Mouse (Mus musculus) layer of hippocampus, postnatal 14 days (tissue): ENCODE measurements at regions not wholly inside any gene's neighbourhood (a gene's known extent, or its start where the extent isn't known, plus 50 kb on each side); places are given as distances from the start of the nearest gene placed in this dataset.

Experiments
- DNase-seq, 2 experiments: peaks; one replicate each; pipeline ENCODE4 v3.0.0; 2021 to 2022; ENCODE audit warnings: low spot score in 2 of 2, mixed read lengths in 1 of 2

GRCm38 (mm10) chr12:77137291-77137830, 100.6 kb upstream of the Fut8 start:
- no peak for DNase-seq

- DNase-seq = no peak
Measured at GRCm38 (mm10) chr12:77135661-77136060, 102.3 kb upstream of the Fut8 start.

- no peak for DNase-seq
Measured at GRCm38 (mm10) chr12:77135067-77135466, 102.9 kb upstream of the Fut8 start.

- DNase-seq = no peak
Measured at GRCm38 (mm10) chr12:77134306-77135010, 103.5 kb upstream of the Fut8 start.

GRCm38 (mm10) chr12:77133465-77134305, 104.2 kb upstream of the Fut8 start:
- DNase-seq = no peak

- no peak for DNase-seq
Measured at GRCm38 (mm10) chr12:77131328-77131727, 106.6 kb upstream of the Fut8 start.

- no peak for DNase-seq
Measured at GRCm38 (mm10) chr12:77130526-77130925, 107.4 kb upstream of the Fut8 start.

GRCm38 (mm10) chr12:77124267-77124666, 113.7 kb upstream of the Fut8 start:
- no peak for DNase-seq

GRCm38 (mm10) chr12:77113516-77113915, 124.4 kb upstream of the Fut8 start:
- no peak for DNase-seq

- no peak for DNase-seq
Measured at GRCm38 (mm10) chr12:77112133-77112532, 125.8 kb upstream of the Fut8 start.

GRCm38 (mm10) chr12:77107251-77107650, 130.7 kb upstream of the Fut8 start:
- peak in 1 of 2 experiments; percentile 8 for DNase-seq

GRCm38 (mm10) chr12:77105887-77106600, 131.9 kb upstream of the Fut8 start:
- DNase-seq = no peak

GRCm38 (mm10) chr12:77100482-77100881, 137.4 kb upstream of the Fut8 start:
- DNase-seq = no peak

GRCm38 (mm10) chr12:77099521-77099920, 137.5 kb upstream of the Max start:
- DNase-seq = no peak

- no peak for DNase-seq
Measured at GRCm38 (mm10) chr12:77098821-77099220, 136.8 kb upstream of the Max start.

GRCm38 (mm10) chr12:77097831-77098230, 135.8 kb upstream of the Max start:
- no peak for DNase-seq

GRCm38 (mm10) chr12:77096461-77096860, 134.5 kb upstream of the Max start:
- no peak for DNase-seq

- no peak for DNase-seq
Measured at GRCm38 (mm10) chr12:77094999-77095915, 133.3 kb upstream of the Max start.

GRCm38 (mm10) chr12:77094168-77094567, 132.2 kb upstream of the Max start:
- no peak for DNase-seq

- peak; percentile 16 to 59 for DNase-seq
Measured at GRCm38 (mm10) chr12:77092741-77093140, 130.7 kb upstream of the Max start.
